Mouse (Mus musculus): ENCODE measurements around the gene Aldoart1. TPM values are rescaled to one million over a fixed set of nuclear protein-coding genes. Genes with fewer than 3 reads are reported as not detected.

Gene Aldoart1
- not detected for total RNA-seq (2021)

DNA sequence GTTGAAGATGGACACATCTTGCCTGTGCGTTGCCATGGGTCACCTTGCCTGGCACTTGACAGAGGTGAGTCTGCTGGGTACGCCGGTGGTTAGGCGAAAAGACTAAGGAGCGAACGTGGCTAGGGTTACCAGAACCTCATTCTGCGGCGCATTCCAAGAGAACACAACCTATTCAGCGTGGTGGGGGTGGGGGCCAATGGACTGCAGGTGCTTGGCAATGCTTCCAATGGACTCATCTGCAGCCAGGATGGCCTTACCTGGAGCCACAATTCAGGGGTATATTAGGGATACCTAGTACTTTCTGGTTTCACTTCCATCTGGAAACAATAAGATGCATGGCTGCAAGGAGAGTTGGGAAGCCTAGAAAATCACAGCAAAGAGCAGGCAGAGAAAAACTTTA, at the start of gene Aldoart1:
TSS of gene Aldoart1 (minus strand) at position 101 of the 400 bp plus-strand sequence.
- intact Hi-C loops (cut with DNase I) = no loop called here
- no peak for DNase-seq

DNA sequence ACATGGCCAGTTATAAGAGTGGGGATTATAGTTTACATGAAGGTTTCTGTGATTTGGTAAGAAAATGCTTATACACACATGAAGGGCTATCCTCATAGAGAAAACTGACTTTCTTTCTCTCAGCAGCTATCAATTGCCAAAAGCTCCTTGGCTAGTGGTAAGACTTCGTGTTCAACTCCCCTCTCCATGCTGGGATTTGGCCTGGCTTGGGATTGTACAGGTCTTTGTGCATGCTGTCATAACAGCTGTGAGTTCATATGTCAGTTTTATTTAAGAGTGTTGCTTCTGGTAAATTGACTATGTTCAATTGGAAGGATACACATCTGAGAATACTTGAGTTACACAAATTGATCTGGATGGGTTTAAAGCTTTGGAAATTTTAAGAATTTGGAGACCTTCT, 49.1 kb upstream of the Aldoart1 start:
- intact Hi-C loops (cut with DNase I) = no loop called here
- DNase-seq = no peak

DNA sequence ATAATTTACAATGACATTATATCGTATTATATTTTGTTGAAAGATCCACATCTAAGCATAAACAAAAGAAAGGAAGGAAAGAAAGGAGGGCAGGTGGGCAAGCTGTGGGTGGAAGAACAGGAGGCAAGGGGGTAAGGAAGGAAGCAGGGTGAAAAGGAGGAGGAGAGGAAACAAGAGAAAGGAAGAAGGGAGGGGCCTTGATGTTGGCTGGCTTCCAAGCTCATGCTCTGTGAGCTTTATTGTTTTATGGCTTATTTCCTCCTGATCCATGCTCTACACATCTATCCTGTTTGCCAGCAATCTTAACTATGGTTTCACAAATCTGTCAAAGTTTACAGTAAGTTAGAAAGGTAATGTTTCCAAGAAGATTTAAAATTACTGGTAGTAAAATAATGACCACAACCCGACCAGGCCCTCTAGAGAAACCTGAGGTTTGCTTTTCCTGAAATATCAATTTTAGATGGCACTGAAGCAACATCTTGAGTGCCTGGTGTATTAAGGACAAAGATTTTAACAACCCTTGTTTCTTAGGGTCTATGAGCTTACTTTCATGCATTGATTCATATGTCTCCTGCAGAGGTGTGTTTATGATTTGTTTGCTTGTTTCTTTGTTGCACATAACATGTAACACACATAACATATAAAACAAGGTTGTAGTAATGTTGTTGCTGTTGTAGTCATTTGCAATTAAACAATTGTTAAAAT, 13.1 kb upstream of the Aldoart1 start:
- intact Hi-C loops (cut with DNase I) = no loop called here
- no peak for DNase-seq

DNA sequence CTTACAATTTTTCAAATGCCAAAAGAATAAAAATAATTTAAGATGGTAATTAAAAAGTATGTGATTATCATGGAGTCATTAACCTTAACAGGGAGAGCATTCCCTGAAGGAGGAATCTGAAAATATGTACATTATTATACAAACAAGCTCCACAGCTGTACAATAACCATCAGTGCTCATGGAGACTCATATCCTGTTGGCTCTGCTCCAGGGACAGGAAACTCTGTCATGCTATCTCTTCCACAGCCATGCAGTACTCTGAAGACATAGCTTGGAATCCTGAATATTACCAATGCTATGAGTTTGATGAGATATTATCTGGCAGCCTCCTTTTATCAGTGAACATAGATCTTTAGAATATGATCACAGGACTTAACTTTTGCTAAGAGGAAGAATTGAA, 8.2 kb downstream of the Aldoart1 start:
- no peak for DNase-seq
- intact Hi-C loops (cut with DNase I) = no loop called here

DNA sequence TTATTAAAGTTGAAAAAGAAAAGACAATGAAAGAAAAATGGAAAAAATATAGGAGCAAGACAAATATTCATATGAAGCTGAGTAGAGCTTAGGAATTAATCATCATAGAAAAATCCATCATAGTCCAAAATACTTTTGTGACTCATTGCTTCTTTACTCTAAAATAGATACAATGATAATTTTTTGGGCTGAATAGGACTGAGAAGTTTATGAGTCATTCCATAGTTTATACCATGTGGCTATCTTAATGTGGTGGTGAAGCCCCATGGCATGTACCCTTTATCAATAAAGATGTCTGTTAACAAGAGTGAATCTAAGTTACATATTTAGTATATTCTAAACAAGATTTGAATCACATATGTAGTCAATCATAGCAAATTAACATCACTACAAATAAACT, 9.4 kb downstream of the Aldoart1 start:
- intact Hi-C loops (cut with DNase I) = no loop called here
- DNase-seq = no peak

DNA sequence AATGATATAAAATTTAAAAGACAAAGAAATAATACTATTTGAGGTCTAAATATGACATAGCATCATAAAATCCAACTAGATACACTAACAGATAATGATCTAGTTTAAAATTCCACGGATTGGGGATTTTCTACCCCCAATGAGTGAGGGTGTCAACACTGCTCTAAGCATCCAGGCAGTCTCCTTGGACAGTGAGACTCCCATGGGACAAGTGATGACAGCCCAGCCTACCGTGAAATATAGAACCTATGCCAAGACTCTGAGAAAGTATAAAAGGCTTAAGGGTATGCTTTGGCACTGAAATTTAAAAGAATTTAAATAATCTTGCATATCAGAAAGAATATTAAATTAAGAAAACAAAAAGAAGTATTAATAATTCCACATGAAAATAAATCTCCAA, 16.0 kb downstream of the Aldoart1 start:
- intact Hi-C loops (cut with DNase I) = no loop called here
- DNase-seq = no peak

DNA sequence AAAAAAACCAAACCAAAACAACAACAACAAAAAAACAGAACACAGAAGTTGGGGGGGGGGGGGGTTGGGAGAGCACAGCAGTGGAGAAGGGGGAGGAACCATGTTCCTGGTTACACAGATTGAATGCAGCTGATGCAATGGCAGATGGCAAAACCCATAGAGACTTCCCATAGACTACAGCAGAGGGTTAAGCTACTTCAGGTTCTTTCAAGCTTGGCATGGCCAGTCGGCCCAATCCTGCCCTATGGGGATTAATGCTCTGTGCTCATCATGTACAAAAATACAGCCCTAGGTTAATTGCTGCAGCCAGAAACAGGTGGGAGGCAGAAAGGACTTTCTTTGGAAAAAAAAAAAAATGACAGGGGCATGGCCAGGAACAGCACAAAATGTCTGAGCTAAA, 17.0 kb downstream of the Aldoart1 start:
- intact Hi-C loops (cut with DNase I) = no loop called here
- no peak for DNase-seq

DNA sequence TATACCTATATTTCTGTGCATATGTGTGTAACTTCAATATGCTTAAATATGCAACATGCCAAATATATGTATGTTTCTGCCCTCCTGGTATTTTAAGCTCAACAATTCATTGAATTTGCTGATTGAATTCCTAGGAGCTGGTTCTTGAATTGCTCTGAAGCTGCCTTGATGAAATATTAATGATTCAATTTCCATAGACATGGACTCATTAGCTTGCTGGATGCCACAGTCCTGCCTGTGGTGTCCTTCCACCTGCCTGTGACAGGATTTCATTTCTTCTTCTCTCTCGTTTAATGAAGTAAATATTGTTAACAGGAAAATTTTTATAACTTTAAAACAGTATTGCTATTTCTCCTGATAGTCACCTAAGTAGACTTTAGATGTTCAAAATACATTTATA, 51.6 kb downstream of the Aldoart1 start:
- intact Hi-C loops (cut with DNase I) = no loop called here
- DNase-seq = no peak

Measured in heart, postnatal 10 days (tissue).